Mouse (Mus musculus): ENCODE results near the gene Ggt1. TPM values are rescaled to one million over a fixed set of nuclear protein-coding genes. Genes with fewer than 3 reads are reported as not detected.

Ggt1 gene
- polyA plus RNA-seq (2015; fragmentation: Nextera tagmentation; extraction: Ambion mirVana) = 13.8 and 22.1 TPM in 2 replicates

DNA sequence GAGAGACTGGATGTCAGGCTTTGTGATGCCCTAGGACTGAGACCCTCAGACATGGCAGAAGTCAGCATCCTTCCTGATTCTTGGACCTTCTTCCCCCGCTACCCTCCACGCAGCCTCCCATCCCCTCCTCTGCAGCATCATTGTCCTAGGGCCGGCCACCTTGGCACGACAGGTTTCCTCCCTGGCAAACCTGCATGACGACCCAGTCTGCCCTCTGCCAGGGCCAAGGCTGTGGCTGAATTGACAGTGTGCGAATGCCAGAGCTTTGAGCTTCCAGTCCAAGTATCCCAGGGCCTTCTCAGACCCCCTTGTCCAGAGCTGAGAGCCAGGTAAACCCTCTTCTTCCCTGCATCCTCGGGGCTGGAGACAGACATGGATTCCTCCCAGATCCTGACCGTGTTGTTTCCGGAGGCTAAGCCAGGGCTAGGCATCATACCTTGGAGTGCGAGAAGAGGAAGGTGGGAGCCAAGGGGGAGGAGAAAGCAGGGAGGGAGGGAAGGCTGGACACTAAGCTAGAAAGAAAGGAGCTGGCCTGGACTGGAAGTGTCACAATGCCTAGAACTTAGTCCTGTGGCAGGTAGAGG lies at the start of gene Ggt1:
Gene Ggt1, plus strand, starts transcription at position 534 of the 584 bp plus-strand sequence.
- H3K27ac ChIP-seq (replicated peaks) = no peak within 1 kb of the TSS
- ATAC-seq (ENCODE audit: insufficient read depth) = no peak
- H3K27me3 ChIP-seq = peaks cover 70% of the 10 kb centered on the region
- WGBS (ENCODE audit: insufficient replicate concordance) = 34% methylated on average over 10 of the region's 10 CpGs
- H3K9me3 ChIP-seq (replicated peaks) = no peaks in the 10 kb centered on the region
- no peaks in the 10 kb centered on the region for H3K36me3 ChIP-seq (replicated peaks)
- H3K4me3 ChIP-seq (replicated peaks) = no peak within 1 kb of the TSS
- H3K4me1 ChIP-seq (replicated peaks) = peaks cover 28% of the 10 kb centered on the region
- no peak within 1 kb of the TSS for H3K9ac ChIP-seq
- H3K4me2 ChIP-seq = no peak within 1 kb of the TSS

DNA sequence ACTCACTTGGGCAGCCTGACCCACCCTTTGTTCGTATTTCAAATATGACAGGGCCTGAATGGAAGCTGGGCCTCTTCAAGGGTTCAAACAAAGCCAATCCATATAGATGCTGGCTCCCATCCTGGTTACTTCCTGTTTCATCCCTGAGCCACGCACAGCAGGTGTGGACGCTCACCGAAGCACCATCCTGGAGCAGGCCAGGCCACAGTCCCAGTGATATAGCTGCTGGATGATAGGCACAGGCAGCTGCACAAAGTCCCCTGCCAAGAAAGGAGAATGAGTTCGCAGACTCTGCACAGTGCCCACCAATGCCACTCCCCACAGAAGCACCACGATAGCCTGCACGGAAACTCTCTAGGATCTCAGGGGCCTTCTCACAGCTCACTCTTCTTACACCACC lies 49.5 kb upstream of the Ggt1 start:
- no peaks in the 10 kb centered on the region for H3K27me3 ChIP-seq
- no peak overlapping the region for H3K9ac ChIP-seq
- H3K4me3 ChIP-seq (replicated peaks) = no peak overlapping the region
- H3K4me2 ChIP-seq = no peak overlapping the region
- H3K27ac ChIP-seq (replicated peaks) = no peak overlapping the region
- peaks cover 77% of the 10 kb centered on the region for H3K36me3 ChIP-seq (replicated peaks)
- no peak for ATAC-seq (ENCODE audit: insufficient read depth)
- no peaks in the 10 kb centered on the region for H3K9me3 ChIP-seq (replicated peaks)
- 90% methylated on average over 7 of the region's 7 CpGs for WGBS (ENCODE audit: insufficient replicate concordance)
- H3K4me1 ChIP-seq (replicated peaks) = peaks cover 40% of the 10 kb centered on the region

DNA sequence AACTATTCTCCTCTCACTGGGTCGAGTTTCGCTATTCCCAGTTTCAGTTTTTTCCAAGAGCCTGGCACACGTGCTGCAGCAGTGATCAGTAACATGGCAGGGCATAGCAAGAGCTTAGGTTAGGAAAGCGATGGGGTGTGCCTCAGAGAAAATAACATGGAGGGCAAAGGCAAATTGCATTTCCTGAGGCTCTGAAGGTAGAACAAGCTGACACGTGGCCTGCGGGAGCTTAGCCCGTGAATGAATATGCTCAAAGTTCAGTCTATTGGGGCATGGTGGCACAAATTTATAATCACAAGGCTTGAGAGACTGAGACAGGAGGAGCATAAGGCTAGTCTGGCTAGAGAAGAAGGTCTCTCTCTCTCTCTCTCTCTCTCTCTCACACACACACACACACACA lies 48.6 kb upstream of the Ggt1 start:
- 83% methylated on average over 7 of the region's 7 CpGs for WGBS (ENCODE audit: insufficient replicate concordance)
- peak overlapping the region; percentile 78; the same call in 1 of the 2 replicates for H3K4me2 ChIP-seq

DNA sequence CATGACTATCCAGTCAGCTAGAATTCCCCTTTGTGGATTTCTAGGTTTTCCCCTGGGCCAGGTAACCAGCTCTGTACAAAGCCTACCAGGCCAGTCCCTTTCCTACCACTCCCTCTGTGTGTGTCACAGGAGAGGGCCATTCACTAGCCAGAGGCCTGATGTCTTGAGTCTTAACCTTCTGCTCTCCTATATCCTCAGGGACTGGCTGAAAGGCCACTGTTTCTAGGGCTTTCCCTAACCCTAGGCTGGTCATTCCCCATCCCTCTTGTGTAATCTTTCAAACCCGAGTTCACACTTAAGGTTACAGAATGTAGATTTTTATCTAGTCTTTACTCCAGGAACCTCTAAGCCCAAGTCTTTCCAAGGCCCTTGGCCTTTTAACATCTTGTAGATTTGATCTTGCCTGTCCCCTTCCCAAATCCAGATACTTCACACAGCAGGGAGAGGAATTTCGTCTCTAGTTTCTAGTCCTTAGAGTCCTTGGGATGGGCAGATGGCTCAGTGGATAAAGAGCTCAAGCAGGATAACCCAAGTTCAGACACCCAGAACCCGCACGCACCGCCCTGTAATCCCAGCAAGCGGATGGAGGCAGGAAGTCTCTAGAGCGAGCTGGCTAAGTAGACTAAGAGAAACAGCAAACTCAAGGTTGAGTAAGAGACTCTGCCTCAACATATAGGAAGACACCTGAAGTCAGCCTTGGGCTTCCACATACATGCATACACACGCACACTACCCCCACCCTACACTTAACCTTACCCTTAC lies 47.9 kb upstream of the Ggt1 start:
- peaks cover 61% of the 10 kb centered on the region for H3K36me3 ChIP-seq (replicated peaks)
- ATAC-seq (ENCODE audit: insufficient read depth) = no peak
- 72% methylated on average over 8 of the region's 8 CpGs for WGBS (ENCODE audit: insufficient replicate concordance)
- peak overlapping the region; percentile 99 for H3K27ac ChIP-seq (replicated peaks)
- H3K9ac ChIP-seq = peak overlapping the region; percentile 99; the same call in 1 of the 2 replicates
- no peaks in the 10 kb centered on the region for H3K27me3 ChIP-seq
- peak overlapping the region; percentile 91 for H3K4me3 ChIP-seq (replicated peaks)
- peak overlapping the region; percentile 78 for H3K4me2 ChIP-seq
- H3K4me1 ChIP-seq (replicated peaks) = peaks cover 44% of the 10 kb centered on the region
- no peaks in the 10 kb centered on the region for H3K9me3 ChIP-seq (replicated peaks)

More for the DNA sequence above, 48.6 kb upstream of the Ggt1 start:
- no peak for ATAC-seq (ENCODE audit: insufficient read depth)
- Histone ChIP-seq H3K36me3 (replicated peaks) (peaks cover 68% of the 10 kb centered on the region), H3K4me1 (replicated peaks) (peaks cover 40% of the 10 kb centered on the region), H3K27me3 (no peaks in the 10 kb centered on the region), H3K9me3 (replicated peaks) (no peaks in the 10 kb centered on the region), H3K4me3 (replicated peaks) (no peak overlapping the region), H3K27ac (replicated peaks) (peak overlapping the region; percentile 99; the same call in 1 of the 2 replicates), H3K9ac (no peak overlapping the region)

DNA sequence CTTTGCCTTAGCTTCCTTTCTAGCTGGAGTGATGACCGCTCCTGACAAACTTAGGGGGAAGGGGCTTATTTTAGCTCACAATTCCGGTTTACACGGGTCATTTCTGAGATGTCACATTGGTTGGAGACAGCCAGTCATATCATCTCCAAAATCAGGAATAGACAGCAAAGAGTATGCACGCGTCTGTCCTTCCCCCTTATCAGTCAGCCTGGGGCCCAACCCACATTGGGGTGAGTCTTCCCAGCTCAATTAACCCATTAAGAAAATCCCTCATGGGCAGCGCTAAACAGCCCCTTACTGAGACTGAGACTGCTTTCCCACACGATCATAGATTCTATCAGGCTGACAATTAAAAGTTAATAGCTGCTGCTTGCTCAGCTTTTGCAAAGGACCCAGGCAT lies 47.0 kb upstream of the Ggt1 start:
- Histone ChIP-seq H3K9ac (peak overlapping the region; percentile 99), H3K36me3 (replicated peaks) (peaks cover 53% of the 10 kb centered on the region)

DNA sequence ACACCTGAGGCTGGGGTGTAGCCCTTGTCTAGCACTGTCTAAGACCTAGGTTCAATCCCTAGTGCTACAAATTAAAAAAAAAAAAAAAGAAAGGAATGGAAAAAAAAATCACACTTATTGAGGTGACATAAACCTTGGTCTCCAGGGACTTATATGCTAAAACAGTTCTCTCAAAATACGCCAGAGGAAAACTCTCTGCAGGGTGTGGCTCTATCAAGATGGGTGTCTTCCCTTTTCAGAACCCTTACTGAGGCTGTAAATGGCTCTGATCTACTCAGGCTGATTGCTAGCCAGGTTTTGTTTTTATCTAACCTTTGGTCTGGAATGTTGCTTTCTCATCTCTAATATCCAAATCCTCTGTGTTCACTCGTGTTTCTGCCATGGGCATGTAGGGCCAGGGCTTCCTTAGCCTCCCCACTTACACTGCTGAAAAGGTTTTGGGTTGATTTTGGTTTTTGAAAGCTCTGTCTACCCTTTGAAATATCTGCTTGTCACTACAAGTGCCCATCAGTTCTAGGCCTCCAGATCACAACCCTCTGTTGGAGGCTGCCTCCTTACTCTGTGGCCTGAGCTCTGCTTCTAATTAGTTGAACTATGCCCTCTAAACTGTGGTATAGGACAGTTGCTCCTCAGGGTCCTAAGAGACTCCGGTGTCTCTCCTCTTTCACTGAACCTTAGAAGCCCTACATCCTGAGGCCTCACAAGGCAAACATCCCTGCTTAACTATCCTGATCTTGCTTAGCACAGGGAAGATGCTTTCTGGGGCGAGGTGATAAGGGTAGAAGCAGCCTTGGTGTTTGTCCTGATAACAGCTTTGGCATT lies 46.0 kb upstream of the Ggt1 start:
- H3K9ac ChIP-seq = peak overlapping the region; percentile 99

More for the DNA sequence above, 47.0 kb upstream of the Ggt1 start:
- H3K9me3 ChIP-seq (replicated peaks) = no peaks in the 10 kb centered on the region
- H3K4me1 ChIP-seq (replicated peaks) = peaks cover 53% of the 10 kb centered on the region
- peak overlapping the region; percentile 78 for H3K4me2 ChIP-seq
- 18% methylated on average over 7 of the region's 7 CpGs for WGBS (ENCODE audit: insufficient replicate concordance)
- H3K4me3 ChIP-seq (replicated peaks) = peak overlapping the region; percentile 91
- no peak for ATAC-seq (ENCODE audit: insufficient read depth)
- H3K27ac ChIP-seq (replicated peaks) = peak overlapping the region; percentile 99
- H3K27me3 ChIP-seq = no peaks in the 10 kb centered on the region

DNA sequence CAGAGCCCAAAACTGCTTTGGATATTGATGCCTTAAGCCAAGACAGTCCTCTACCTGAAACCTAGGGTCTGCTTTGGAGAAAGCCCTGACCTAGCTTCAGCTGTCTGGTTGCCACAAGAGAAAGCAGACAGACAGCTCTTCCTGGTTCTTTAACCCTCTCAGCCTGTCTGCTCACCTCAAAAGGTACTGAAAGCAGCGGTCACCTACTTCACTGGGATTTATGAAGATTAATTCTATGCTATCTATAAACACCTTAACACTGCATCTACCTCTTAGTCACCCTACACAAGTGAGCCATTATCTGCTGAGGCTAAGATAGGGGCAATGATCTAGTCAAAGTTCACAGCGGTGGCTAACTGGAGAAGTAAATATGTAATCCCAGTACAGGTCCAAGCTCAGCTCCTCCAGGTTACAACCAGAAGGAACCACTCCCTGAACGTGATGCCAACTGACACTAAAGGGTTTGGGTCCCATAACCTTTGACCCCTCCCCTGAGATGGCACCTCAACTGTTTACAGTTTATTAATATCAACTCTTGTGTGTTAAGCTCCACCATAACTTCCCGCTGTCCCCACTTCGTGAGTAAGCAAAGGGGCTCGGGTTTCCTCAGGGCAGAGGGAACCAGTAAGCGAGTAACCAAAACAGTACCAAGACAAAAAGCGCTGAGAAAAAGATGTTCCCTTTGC lies 45.2 kb upstream of the Ggt1 start:
- Histone ChIP-seq H3K4me1 (replicated peaks) (peaks cover 69% of the 10 kb centered on the region), H3K9me3 (replicated peaks) (no peaks in the 10 kb centered on the region), H3K4me2 (peak overlapping the region; percentile 78), H3K4me3 (replicated peaks) (peak overlapping the region; percentile 91), H3K27ac (replicated peaks) (peak overlapping the region; percentile 99), H3K9ac (peak overlapping the region; percentile 99), H3K36me3 (replicated peaks) (peaks cover 50% of the 10 kb centered on the region), H3K27me3 (no peaks in the 10 kb centered on the region)
- ATAC-seq (ENCODE audit: insufficient read depth) = peak; percentile 4; the same call in 1 of the 2 replicates
- WGBS (ENCODE audit: insufficient replicate concordance) = 12% methylated on average over 8 of the region's 8 CpGs

More for the DNA sequence above, 46.0 kb upstream of the Ggt1 start:
- H3K4me3 ChIP-seq (replicated peaks) = peak overlapping the region; percentile 91
- peaks cover 50% of the 10 kb centered on the region for H3K36me3 ChIP-seq (replicated peaks)
- H3K27me3 ChIP-seq = no peaks in the 10 kb centered on the region
- 16% methylated on average over 4 of the region's 4 CpGs for WGBS (ENCODE audit: insufficient replicate concordance)
- peak overlapping the region; percentile 99 for H3K27ac ChIP-seq (replicated peaks)
- no peaks in the 10 kb centered on the region for H3K9me3 ChIP-seq (replicated peaks)
- H3K4me1 ChIP-seq (replicated peaks) = peaks cover 62% of the 10 kb centered on the region
- H3K4me2 ChIP-seq = peak overlapping the region; percentile 78
- ATAC-seq (ENCODE audit: insufficient read depth) = peak; percentile 70

DNA sequence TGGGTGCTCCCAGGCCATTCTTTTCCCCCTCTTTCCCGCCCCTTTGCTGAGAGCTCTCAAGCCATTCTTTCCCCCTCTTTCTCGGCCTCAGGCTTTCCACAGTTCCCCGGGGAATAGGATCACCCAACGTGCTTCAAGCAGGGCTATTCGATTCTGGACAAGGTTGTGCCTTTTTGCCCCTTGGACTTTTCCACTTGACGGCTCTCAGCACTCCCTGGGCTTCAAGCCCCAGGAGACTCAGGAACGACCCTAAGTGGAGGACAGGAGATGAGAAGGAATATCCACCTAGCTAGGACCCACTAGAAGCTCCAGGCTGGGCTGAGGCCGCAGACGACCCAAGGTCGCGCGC lies 44.7 kb upstream of the Ggt1 start:
- Histone ChIP-seq H3K4me1 (replicated peaks) (peaks cover 75% of the 10 kb centered on the region), H3K4me2 (peak overlapping the region; percentile 78), H3K27me3 (no peaks in the 10 kb centered on the region), H3K9ac (peak overlapping the region; percentile 99), H3K27ac (replicated peaks) (peak overlapping the region; percentile 99), H3K9me3 (replicated peaks) (no peaks in the 10 kb centered on the region), H3K36me3 (replicated peaks) (peaks cover 50% of the 10 kb centered on the region), H3K4me3 (replicated peaks) (peak overlapping the region; percentile 91)
- no peak for ATAC-seq (ENCODE audit: insufficient read depth)
- WGBS (ENCODE audit: insufficient replicate concordance) = under 1% methylated on average over 12 of the region's 12 CpGs

DNA sequence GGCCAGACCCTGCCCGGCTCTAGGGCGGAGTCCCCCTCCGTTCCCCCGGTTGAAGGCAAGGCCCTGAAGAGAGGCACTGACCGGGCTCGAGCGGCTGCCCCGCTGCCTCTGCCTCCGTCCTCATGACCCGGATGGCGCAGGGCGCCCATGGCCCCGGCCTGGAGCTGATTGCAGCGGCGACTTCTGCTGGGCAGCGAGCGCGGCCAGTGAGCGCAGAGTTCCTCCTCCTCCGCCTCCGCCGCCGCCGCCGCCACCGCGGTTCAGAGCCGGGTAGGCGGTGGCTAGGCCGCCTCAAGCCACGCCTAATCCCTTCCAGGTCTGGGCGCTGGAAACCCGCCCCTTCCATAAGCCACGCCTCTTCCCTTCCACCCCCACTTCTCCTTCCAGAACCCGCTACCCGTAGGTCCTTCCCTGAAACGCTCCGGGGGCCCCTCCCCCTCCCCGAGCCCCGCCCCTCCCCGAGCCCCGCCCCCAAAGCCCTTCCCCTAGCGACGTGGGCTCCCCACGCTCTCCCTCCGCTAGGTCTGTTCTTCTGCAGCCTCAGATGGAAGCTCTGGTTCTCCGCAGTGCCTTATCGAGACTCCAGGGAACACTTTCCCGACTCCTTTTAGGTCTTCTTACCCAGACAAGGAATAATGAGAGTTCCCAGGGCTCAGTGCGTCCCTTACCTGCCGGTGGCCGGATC lies 44.2 kb upstream of the Ggt1 start, which contains the start of gene Snrpd3:
Gene Snrpd3, plus strand, starts transcription at position 479 of the 685 bp plus-strand sequence.
- H3K36me3 ChIP-seq (replicated peaks) = peaks cover 49% of the 10 kb centered on the region
- peak within 1 kb of the TSS; percentile 93 for H3K4me2 ChIP-seq
- peaks cover 77% of the 10 kb centered on the region for H3K4me1 ChIP-seq (replicated peaks)
- ATAC-seq (ENCODE audit: insufficient read depth) = peak; percentile 84
- H3K4me3 ChIP-seq (replicated peaks) = peak within 1 kb of the TSS; percentile 91
- H3K9me3 ChIP-seq (replicated peaks) = no peaks in the 10 kb centered on the region
- under 1% methylated on average over 52 of the region's 52 CpGs for WGBS (ENCODE audit: insufficient replicate concordance)
- peak within 1 kb of the TSS; percentile 99 for H3K27ac ChIP-seq (replicated peaks)
- H3K27me3 ChIP-seq = no peaks in the 10 kb centered on the region
- H3K9ac ChIP-seq = peak within 1 kb of the TSS; percentile 99

DNA sequence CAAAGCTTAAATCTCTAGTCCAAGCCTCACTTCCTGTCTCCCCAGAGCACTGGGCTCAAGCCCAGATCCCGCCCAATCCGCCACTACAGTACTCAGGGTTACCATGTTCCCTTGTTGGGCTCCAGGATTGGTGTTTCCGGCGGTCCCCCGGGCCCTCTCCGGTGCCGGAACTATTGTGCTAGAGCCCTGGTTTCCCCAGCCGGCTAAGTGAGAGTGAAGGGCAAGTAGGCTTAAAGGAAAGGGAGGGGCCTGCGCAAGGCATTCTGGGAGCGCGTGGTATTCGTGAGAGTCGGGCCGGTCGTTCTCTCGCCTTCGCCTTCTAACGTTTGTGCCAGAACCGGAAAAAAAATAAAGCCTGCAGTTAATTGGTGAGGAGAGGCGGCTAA lies 43.7 kb upstream of the Ggt1 start, which contains the start of gene Gucd1:
Gene Gucd1, minus strand, starts transcription at position 215 of the 386 bp plus-strand sequence.
- Histone ChIP-seq H3K36me3 (replicated peaks) (peaks cover 47% of the 10 kb centered on the region), H3K9me3 (replicated peaks) (no peaks in the 10 kb centered on the region), H3K27ac (replicated peaks) (peak within 1 kb of the TSS; percentile 99), H3K4me2 (peak within 1 kb of the TSS; percentile 93), H3K4me1 (replicated peaks) (peaks cover 72% of the 10 kb centered on the region), H3K4me3 (replicated peaks) (peak within 1 kb of the TSS; percentile 91), H3K9ac (peak within 1 kb of the TSS; percentile 99), H3K27me3 (no peaks in the 10 kb centered on the region)
- under 1% methylated on average over 20 of the region's 20 CpGs for WGBS (ENCODE audit: insufficient replicate concordance)
- peak; percentile 71 for ATAC-seq (ENCODE audit: insufficient read depth)

Measured in liver, embryonic 15.5 days (tissue).